Mouse (Mus musculus): ENCODE measurements at regions not wholly inside any gene's neighbourhood (a gene's known extent, or its start where the extent isn't known, plus 50 kb on each side); places are given as distances from the start of the nearest gene placed in this dataset.

DNA sequence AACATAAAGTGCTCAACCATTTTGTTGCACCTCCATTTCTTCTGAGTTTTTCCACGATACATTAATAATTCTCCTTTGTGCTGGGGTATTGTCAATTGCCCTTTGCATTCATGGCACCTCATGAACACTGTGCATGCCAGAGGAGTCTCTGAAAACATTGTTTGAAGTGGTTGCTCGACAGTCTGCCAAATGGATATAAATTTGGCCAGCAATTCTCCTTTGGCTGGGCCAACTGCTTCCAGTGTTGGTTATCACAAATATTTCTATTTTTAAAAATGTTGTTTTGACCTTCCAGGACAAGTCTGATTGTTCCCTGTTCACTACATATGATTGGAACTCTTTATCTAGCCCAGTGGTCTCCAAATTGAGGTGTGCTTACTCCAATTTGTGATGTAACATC lies 184.1 kb upstream of the 9630041A04Rik start:
- TF ChIP-seq CTCF (IDR thresholded peaks at IDR 0.05; ENCODE audit: low read depth) (no peak), EP300 (optimal IDR thresholded peaks at IDR 0.05) (no peak)
